Mouse (Mus musculus) c-Kit-positive CD71-positive TER-119-positive erythroid progenitor cells, embryonic 14.5 days (primary cell): ENCODE measurements around the gene Vps37d.

Experiments used
- DNase-seq: peaks from one replicate; pipeline ENCODE4 v3.0.0-alpha.2; 2013; ENCODE audit warnings: low spot score

Vps37d gene

GRCm38 (mm10) chr5:135077564-135078481, at the start of gene Vps37d:
TSS of gene Vps37d (minus strand) at chr5:135078266.
- peak; percentile 82 for DNase-seq

- no peak for DNase-seq
Observed at GRCm38 (mm10) chr5:135127669-135128068, 49.6 kb upstream of the Vps37d start.

- no peak for DNase-seq
Observed at GRCm38 (mm10) chr5:135126121-135126520, 48.1 kb upstream of the Vps37d start.

- DNase-seq = no peak
Observed at GRCm38 (mm10) chr5:135120753-135121152, 42.7 kb upstream of the Vps37d start.

GRCm38 (mm10) chr5:135118589-135119081, 40.6 kb upstream of the Vps37d start:
- peak; percentile 53 for DNase-seq

- DNase-seq = no peak
Observed at GRCm38 (mm10) chr5:135115241-135115640, 37.2 kb upstream of the Vps37d start.

- DNase-seq = no peak
Observed at GRCm38 (mm10) chr5:135113782-135114181, 35.7 kb upstream of the Vps37d start.

- no peak for DNase-seq
Observed at GRCm38 (mm10) chr5:135109976-135110375, 31.9 kb upstream of the Vps37d start.

GRCm38 (mm10) chr5:135109426-135109825, 31.4 kb upstream of the Vps37d start:
- no peak for DNase-seq

- no peak for DNase-seq
Observed at GRCm38 (mm10) chr5:135109017-135109416, 31.0 kb upstream of the Vps37d start.

- no peak for DNase-seq
Observed at GRCm38 (mm10) chr5:135107521-135108501, 29.7 kb upstream of the Vps37d start.

GRCm38 (mm10) chr5:135106758-135107256, 28.7 kb upstream of the Vps37d start:
- peak; percentile 73 for DNase-seq

GRCm38 (mm10) chr5:135103999-135104660, 26.1 kb upstream of the Vps37d start:
- DNase-seq = no peak

- no peak for DNase-seq
Observed at GRCm38 (mm10) chr5:135100981-135101380, 22.9 kb upstream of the Vps37d start.

GRCm38 (mm10) chr5:135089653-135090052, 11.6 kb upstream of the Vps37d start, which contains the start of gene Mlxipl:
TSS of gene Mlxipl (plus strand) at chr5:135089890.
- DNase-seq = no peak

GRCm38 (mm10) chr5:135086871-135087270, 8.8 kb upstream of the Vps37d start:
- no peak for DNase-seq

GRCm38 (mm10) chr5:135080539-135080938, 2.5 kb upstream of the Vps37d start:
- no peak for DNase-seq

- no peak for DNase-seq
Observed at GRCm38 (mm10) chr5:135079578-135079977, 1.5 kb upstream of the Vps37d start.

- DNase-seq = no peak
Observed at GRCm38 (mm10) chr5:135078482-135078810, 380 bp upstream of the Vps37d start.

GRCm38 (mm10) chr5:135076931-135077505, 1.0 kb downstream of the Vps37d start:
- no peak for DNase-seq

- DNase-seq = no peak
Observed at GRCm38 (mm10) chr5:135076368-135076767, 1.7 kb downstream of the Vps37d start.
